Mouse (Mus musculus) midbrain, embryonic 16.5 days (tissue): ENCODE measurements at regions not wholly inside any gene's neighbourhood (a gene's known extent, or its start where the extent isn't known, plus 50 kb on each side); places are given as distances from the start of the nearest gene placed in this dataset.

Experiments
- ATAC-seq: fragments of 200-750 bp; cut with Nextera tagmentation; 2 replicates; pipeline ENCODE4 v1.8.0; 2017; ENCODE audit warnings: moderate TSS enrichment
- H3K27ac ChIP-seq: fragments of 300-500 bp; sonication (generic); 2 replicates; pipeline ENCODE4 v1.5.1; 2014; ENCODE audit warnings: mild to moderate bottlenecking, low read length, mixed read lengths
- H3K27me3 ChIP-seq: fragments of 300-500 bp; sonication (generic); 2 replicates; pipeline ENCODE4 v1.6.1; 2014; ENCODE audit warnings: low read depth, low read length, mixed read lengths; ENCODE audit not compliant: control insufficient read depth, insufficient read depth
- H3K36me3 ChIP-seq: fragments of 300-500 bp; sonication (generic); 2 replicates; pipeline ENCODE4 v1.6.1; 2014; ENCODE audit warnings: mild to moderate bottlenecking, low read length, moderate library complexity, mixed read lengths; ENCODE audit not compliant: control insufficient read depth, insufficient read depth
- H3K4me1 ChIP-seq: fragments of 300-500 bp; sonication (generic); 2 replicates; pipeline ENCODE4 v1.6.1; 2014; ENCODE audit warnings: mild to moderate bottlenecking, low read length, mixed read lengths; ENCODE audit not compliant: control insufficient read depth, insufficient read depth
- H3K4me2 ChIP-seq: fragments of 300-500 bp; sonication (generic); 2 replicates; pipeline ENCODE4 v1.6.1; 2014; ENCODE audit warnings: mild to moderate bottlenecking, low read length, mixed read lengths
- H3K4me3 ChIP-seq: fragments of 300-500 bp; sonication (generic); 2 replicates; pipeline ENCODE4 v1.5.1; 2014; ENCODE audit warnings: low read depth, mild to moderate bottlenecking, low read length, moderate library complexity, mixed read lengths
- H3K9ac ChIP-seq: fragments of 300-500 bp; sonication (generic); 2 replicates; pipeline ENCODE4 v1.6.1; 2014; ENCODE audit warnings: low read depth, low read length, mixed read lengths
- H3K9me3 ChIP-seq: fragments of 300-500 bp; sonication (generic); replicated peaks from 2 replicates; pipeline ENCODE4 v1.6.1; 2014; ENCODE audit warnings: mild to moderate bottlenecking, low read length, mixed read lengths; ENCODE audit not compliant: control insufficient read depth, poor library complexity, severe bottlenecking
- WGBS: fragments of 180-500 bp; shearing (Covaris S2); extraction: QIAGEN DNeasy Blood & Tissue Kit; methylation state at CpG from one replicate; pipeline ENCODE4 v1.1.7; 2014; 5-methylcytosine and 5-hydroxymethylcytosine counted together

DNA sequence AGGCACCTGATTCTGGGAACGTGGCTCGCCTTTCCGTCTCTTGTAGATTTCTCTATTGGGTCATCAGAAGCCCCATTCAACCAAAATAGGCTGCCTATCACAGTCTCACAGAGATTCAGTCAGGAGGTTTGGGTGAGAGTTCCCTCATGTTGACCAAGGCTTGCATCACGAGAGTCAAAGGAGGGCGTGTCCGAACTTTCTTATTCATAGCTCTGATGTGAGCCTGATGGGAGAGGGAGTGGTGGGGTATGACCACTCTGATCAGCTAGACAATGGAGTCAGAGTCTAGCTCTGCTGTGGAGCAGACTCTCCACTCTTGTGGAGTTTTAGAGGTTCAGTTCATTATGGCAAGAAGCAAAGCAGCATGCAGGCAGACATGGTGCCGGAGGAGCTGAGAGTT, 81.1 kb upstream of the Ccdc71l start:
- H3K9me3 ChIP-seq = no peaks in the 10 kb centered on the region
- H3K36me3 ChIP-seq = no peaks in the 10 kb centered on the region
- no peak overlapping the region for H3K4me3 ChIP-seq
- 94% methylated on average over 7 of the region's 7 CpGs for WGBS
- H3K4me2 ChIP-seq = no peak overlapping the region
- H3K27ac ChIP-seq = no peak overlapping the region
- H3K27me3 ChIP-seq = no peaks in the 10 kb centered on the region
- ATAC-seq = no peak
- no peak overlapping the region for H3K9ac ChIP-seq
- no peaks in the 10 kb centered on the region for H3K4me1 ChIP-seq

DNA sequence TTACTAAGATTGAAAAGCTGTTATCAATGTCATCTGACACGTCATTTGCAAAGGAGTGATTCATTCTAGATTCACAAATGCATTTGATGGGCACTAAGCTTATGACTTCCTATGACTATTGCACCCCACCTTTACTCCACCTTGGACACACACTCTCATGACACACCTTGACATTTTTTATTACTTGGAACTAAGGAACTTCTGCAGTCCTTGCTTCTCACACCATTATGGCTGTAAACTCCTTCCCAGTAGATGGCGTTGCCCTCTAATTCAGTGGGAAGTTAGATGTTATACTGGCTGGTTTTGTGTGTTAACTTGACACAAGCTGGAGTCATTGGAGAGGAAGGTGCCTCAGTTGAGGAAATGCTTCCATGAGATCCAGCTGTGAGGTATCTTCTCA, 78.8 kb upstream of the Ccdc71l start:
- no peak overlapping the region for H3K4me3 ChIP-seq
- no peak overlapping the region for H3K9ac ChIP-seq
- H3K36me3 ChIP-seq = no peaks in the 10 kb centered on the region
- no peaks in the 10 kb centered on the region for H3K9me3 ChIP-seq
- H3K4me2 ChIP-seq = no peak overlapping the region
- 75% methylated on average over 2 of the region's 2 CpGs for WGBS
- no peak for ATAC-seq
- no peak overlapping the region for H3K27ac ChIP-seq
- no peaks in the 10 kb centered on the region for H3K27me3 ChIP-seq
- H3K4me1 ChIP-seq = no peaks in the 10 kb centered on the region

DNA sequence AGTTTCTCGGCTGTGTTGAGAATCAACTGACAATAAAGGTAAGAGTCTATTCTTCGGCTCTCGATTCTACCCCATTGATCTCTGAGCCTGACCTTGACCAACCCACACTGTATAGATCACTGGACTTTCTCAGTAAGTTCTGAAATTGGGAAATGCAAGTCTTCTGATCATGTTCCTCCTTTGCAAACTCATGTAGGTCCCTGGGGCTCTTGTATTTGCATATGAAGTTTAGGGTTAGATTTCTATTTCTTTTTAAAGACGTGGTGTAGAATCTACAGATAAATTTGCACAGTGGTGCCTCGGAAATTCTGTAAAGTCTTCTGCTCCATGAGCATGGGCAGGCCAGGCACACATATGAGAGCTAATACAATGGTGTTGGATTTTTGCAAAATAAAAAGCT, 72.8 kb upstream of the Ccdc71l start:
- no peaks in the 10 kb centered on the region for H3K36me3 ChIP-seq
- H3K9me3 ChIP-seq = no peaks in the 10 kb centered on the region
- ATAC-seq = no peak
- no peak overlapping the region for H3K27ac ChIP-seq
- H3K4me3 ChIP-seq = no peak overlapping the region
- no peaks in the 10 kb centered on the region for H3K4me1 ChIP-seq
- 91% methylated on average over 5 of the region's 5 CpGs for WGBS
- H3K4me2 ChIP-seq = no peak overlapping the region
- no peaks in the 10 kb centered on the region for H3K27me3 ChIP-seq
- no peak overlapping the region for H3K9ac ChIP-seq

DNA sequence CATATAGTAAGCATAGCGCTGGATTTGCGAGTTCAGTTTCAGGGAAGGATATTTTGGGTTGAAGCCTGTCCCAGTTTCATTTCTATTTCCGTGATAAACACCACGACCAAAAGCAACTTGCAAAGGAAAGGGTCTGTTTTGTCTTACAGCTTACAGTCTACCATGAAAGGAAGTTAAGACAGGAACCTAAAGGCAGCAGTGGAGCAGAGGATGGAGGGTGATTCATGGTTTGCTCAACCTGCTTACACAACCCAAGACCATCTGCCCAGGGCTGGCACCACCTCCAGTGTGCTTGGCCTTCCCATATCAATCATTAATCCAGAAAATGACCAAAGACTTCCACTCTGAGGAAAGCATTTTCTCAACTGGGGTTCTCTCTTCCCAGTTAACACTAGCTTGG, 72.2 kb upstream of the Ccdc71l start:
- no peak for ATAC-seq
- H3K27ac ChIP-seq = no peak overlapping the region
- WGBS = 91% methylated on average over 4 of the region's 4 CpGs
- H3K4me3 ChIP-seq = no peak overlapping the region
- H3K9me3 ChIP-seq = no peaks in the 10 kb centered on the region
- H3K9ac ChIP-seq = no peak overlapping the region
- H3K4me2 ChIP-seq = no peak overlapping the region
- H3K4me1 ChIP-seq = no peaks in the 10 kb centered on the region
- no peaks in the 10 kb centered on the region for H3K36me3 ChIP-seq
- H3K27me3 ChIP-seq = no peaks in the 10 kb centered on the region

DNA sequence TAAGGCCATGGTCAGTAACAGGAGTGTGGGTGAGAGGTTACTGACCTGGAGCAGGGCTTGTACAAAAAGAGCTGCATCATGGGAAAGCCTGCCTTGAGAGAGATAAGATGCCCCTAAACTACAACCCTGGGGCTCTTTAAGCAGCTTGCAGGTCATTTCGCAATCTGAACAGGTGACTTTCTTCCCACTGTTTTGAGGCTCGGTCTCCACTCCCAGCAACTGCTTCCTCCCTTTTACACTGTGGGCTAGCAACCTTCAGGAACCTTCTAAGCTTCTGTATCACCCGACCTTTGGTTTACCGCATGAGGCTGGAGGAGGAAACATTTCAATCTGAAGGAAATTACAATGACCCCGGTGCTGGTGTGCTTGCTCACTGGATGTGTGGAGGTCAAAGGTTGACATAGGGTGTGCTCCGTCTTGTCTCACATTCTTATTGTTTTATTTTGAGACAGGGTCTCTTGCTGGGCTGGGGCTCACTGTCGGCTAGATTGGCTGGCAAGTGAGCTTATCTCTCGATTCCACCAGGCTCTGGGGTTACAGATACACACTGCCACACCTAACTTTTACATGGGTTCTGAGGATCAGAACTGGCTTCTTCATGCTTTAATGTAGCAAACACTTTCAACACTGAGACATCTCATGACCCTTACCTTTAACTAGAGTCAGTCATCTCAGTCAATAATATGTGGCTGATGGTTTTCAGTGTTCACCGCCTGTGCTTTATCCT, 71.1 kb upstream of the Ccdc71l start:
- no peak overlapping the region for H3K9ac ChIP-seq
- H3K4me1 ChIP-seq = no peaks in the 10 kb centered on the region
- H3K27ac ChIP-seq = no peak overlapping the region
- H3K9me3 ChIP-seq = no peaks in the 10 kb centered on the region
- no peaks in the 10 kb centered on the region for H3K27me3 ChIP-seq
- ATAC-seq = no peak
- 75% methylated on average over 9 of the region's 9 CpGs for WGBS
- H3K4me2 ChIP-seq = no peak overlapping the region
- H3K36me3 ChIP-seq = no peaks in the 10 kb centered on the region
- H3K4me3 ChIP-seq = no peak overlapping the region

DNA sequence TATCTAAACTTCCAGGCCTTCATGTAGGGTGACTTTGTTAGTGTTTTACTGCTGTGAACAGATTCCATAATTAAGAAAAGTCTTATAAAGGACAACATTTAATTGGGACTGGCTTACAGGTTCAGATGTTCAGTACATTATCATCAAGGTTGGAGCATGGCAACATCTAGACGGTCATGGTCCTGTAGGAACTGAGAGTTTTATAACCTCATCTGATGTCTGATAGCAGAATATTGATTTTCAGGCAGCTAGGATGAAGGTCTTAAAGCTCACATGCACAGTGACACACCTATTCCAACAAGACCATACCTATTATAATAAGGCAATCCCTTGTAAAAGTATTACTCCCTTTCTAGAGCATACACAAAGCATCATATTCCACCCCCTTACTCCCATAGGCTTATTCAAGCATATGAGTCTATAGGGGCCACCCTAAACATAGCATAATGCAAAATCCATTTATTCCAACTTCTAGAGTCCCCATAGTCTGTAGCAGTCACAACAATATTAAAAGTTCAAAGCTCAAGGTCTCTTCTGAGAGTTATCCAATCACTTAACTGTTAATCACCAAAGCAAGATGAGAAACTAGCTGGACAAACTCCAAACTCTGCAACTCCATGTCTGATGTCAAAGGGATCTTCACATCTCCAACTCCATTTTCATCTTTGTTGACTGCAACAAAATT, 63.3 kb upstream of the Ccdc71l start:
- 91% methylated on average over 1 of the region's 1 CpGs for WGBS
- Histone ChIP-seq H3K36me3 (no peaks in the 10 kb centered on the region), H3K27ac (no peak overlapping the region), H3K4me1 (no peaks in the 10 kb centered on the region), H3K4me2 (no peak overlapping the region), H3K9ac (no peak overlapping the region), H3K4me3 (no peak overlapping the region), H3K9me3 (no peaks in the 10 kb centered on the region), H3K27me3 (no peaks in the 10 kb centered on the region)
- ATAC-seq = no peak
